Mouse (Mus musculus) embryo, embryonic 11 days (tissue): ENCODE data around the gene Cacna1s.
A peak's percentile ranks its signal among the peaks of the same experiment; 100 is the strongest.

Experiments
- DNase-seq: peaks from one replicate; pipeline ENCODE4 v3.0.0-alpha.2; 2015

Cacna1s gene

GRCm38 (mm10) chr1:136052547-136052946 is at the start of gene Cacna1s:
Cacna1s (plus strand) TSS chr1:136052750.
- no peak for DNase-seq

- no peak for DNase-seq
These were observed 46.2 kb upstream of the Cacna1s start, which contains the start of gene Igfn1 for GRCm38 (mm10) chr1:136006292-136006748. Igfn1 (minus strand) TSS chr1:136006342.

GRCm38 (mm10) chr1:136007211-136008158 is 45.1 kb upstream of the Cacna1s start, which contains the start of gene Tmem9:
Tmem9 (plus strand) TSS chr1:136008150.
- DNase-seq: peak; percentile 87

- DNase-seq: no peak
These were observed 44.4 kb upstream of the Cacna1s start for GRCm38 (mm10) chr1:136008159-136008533.

- DNase-seq: no peak
These were observed 42.3 kb upstream of the Cacna1s start for GRCm38 (mm10) chr1:136010247-136010646.

- no peak for DNase-seq
These were observed 39.0 kb upstream of the Cacna1s start for GRCm38 (mm10) chr1:136013513-136013912.

- DNase-seq: no peak
These were observed 37.6 kb upstream of the Cacna1s start for GRCm38 (mm10) chr1:136014796-136015502.

- peak; percentile 34 for DNase-seq
These were observed 35.2 kb upstream of the Cacna1s start for GRCm38 (mm10) chr1:136017307-136017706.

GRCm38 (mm10) chr1:136017907-136018313 is 34.6 kb upstream of the Cacna1s start:
- peak; percentile 97 for DNase-seq

- peak; percentile 66 for DNase-seq
These were observed 34.0 kb upstream of the Cacna1s start for GRCm38 (mm10) chr1:136018390-136019189.

- no peak for DNase-seq
These were observed 22.3 kb upstream of the Cacna1s start for GRCm38 (mm10) chr1:136030201-136030600.

GRCm38 (mm10) chr1:136031697-136032096 is 20.9 kb upstream of the Cacna1s start:
- DNase-seq: no peak

GRCm38 (mm10) chr1:136032961-136033360 is 19.6 kb upstream of the Cacna1s start:
- no peak for DNase-seq

GRCm38 (mm10) chr1:136038746-136039538 is 13.6 kb upstream of the Cacna1s start:
- no peak for DNase-seq

GRCm38 (mm10) chr1:136040452-136040851 is 12.1 kb upstream of the Cacna1s start:
- DNase-seq: peak; percentile 20

GRCm38 (mm10) chr1:136040874-136041273 is 11.7 kb upstream of the Cacna1s start:
- DNase-seq: no peak

- peak; percentile 78 for DNase-seq
These were observed 6.8 kb upstream of the Cacna1s start for GRCm38 (mm10) chr1:136045774-136046173.

- peak; percentile 43 for DNase-seq
These were observed 5.1 kb upstream of the Cacna1s start for GRCm38 (mm10) chr1:136047432-136047831.

- no peak for DNase-seq
These were observed 4.7 kb upstream of the Cacna1s start for GRCm38 (mm10) chr1:136047894-136048293.

- no peak for DNase-seq
These were observed 2.1 kb upstream of the Cacna1s start, which contains the start of gene Ascl5 for GRCm38 (mm10) chr1:136050312-136051012. Ascl5 (plus strand) TSS chr1:136050804.

GRCm38 (mm10) chr1:136051013-136051315 is 1.6 kb upstream of the Cacna1s start:
- DNase-seq: peak; percentile 50
